25 mouse cellular contexts compared by ENCODE assay signal in genomic region chr1:170972494-170972893, GRCm38 (mm10). TPM values are rescaled to one million over a fixed set of nuclear protein-coding genes. Genes with fewer than 3 reads are reported as not detected.
"Had no signal": no experiment of that assay in that cellular context is flagged by ENCODE, and none has a peak within 500 bp of the region (broad histone marks: within the 10 kb centered on the region; RNA-seq: fewer than 3 reads in every experiment).

No protein-coding gene starts in this region.

- H3K4me1 ChIP-seq: midbrain, embryonic 13.5 days; midbrain, embryonic 15.5 days; neural tube, embryonic 13.5 days; neural tube, embryonic 15.5 days had no signal

- H3K27me3 ChIP-seq: megakaryocyte, embryonic 14.5 days; midbrain, embryonic 13.5 days; midbrain, embryonic 15.5 days; neural tube, embryonic 13.5 days; neural tube, embryonic 15.5 days had no signal

- H3K9ac ChIP-seq: lung, embryonic 14.5 days; midbrain, embryonic 13.5 days; midbrain, embryonic 15.5 days; neural tube, embryonic 13.5 days; neural tube, embryonic 15.5 days had no signal

- H3K9me3 ChIP-seq: midbrain, embryonic 13.5 days; midbrain, embryonic 15.5 days; neural tube, embryonic 13.5 days; neural tube, embryonic 15.5 days had no signal

- DNase-seq: lung, adult 18-20 months; lung, embryonic 14.5 days; lung, postnatal 10 days; lung, postnatal 4 days; retina, postnatal 1 day; right cerebral cortex, adult 18-20 months; right cerebral cortex, postnatal 25 days; right cerebral cortex, postnatal 4 days; spleen, adult 18-20 months; thymus, adult 18-20 months; thymus, postnatal 14 days; thymus, postnatal 36 days had no signal

- H3K4me3 ChIP-seq: midbrain, embryonic 13.5 days; midbrain, embryonic 15.5 days; neural tube, embryonic 13.5 days; neural tube, embryonic 15.5 days had no signal

- H3K36me3 ChIP-seq: midbrain, embryonic 13.5 days; midbrain, embryonic 15.5 days; neural tube, embryonic 13.5 days; neural tube, embryonic 15.5 days had no signal

- H3K27ac ChIP-seq: midbrain, embryonic 13.5 days; midbrain, embryonic 15.5 days; neural tube, embryonic 13.5 days; neural tube, embryonic 15.5 days had no signal

RNA-seq across cellular contexts. Expression of gene Fcgr2b, which starts 3.9 kb away (rescaled TPM):
- polyA plus RNA-seq: midbrain, embryonic 11.5 days; neural tube, embryonic 11.5 days had no signal

RNA-seq across cellular contexts. Expression of gene Fcrla, which starts 45.1 kb away (rescaled TPM):
- total RNA-seq: megakaryocyte progenitor cell, adult 5-6 weeks; midbrain, postnatal 0 days had no signal
- polyA plus RNA-seq: lung, embryonic 14.5 days; lung, embryonic 16.5 days; midbrain, embryonic 11.5 days; midbrain, embryonic 13.5 days; midbrain, embryonic 15.5 days; midbrain, postnatal 0 days; neural tube, embryonic 11.5 days; neural tube, embryonic 13.5 days; neural tube, embryonic 15.5 days; stomach, embryonic 14.5 days had no signal

RNA-seq across cellular contexts. Expression of gene Fcgr4, which starts 46.2 kb away (rescaled TPM):
- total RNA-seq: midbrain, postnatal 0 days had no signal
- polyA plus RNA-seq: midbrain, embryonic 13.5 days; neural tube, embryonic 13.5 days had no signal

RNA-seq across cellular contexts. Expression of gene Fcrlb, which starts 59.8 kb away (rescaled TPM):
- total RNA-seq: megakaryocyte progenitor cell, adult 5-6 weeks; monocyte, adult 5-6 weeks had no signal
- polyA plus RNA-seq: lung, embryonic 14.5 days; lung, embryonic 16.5 days; midbrain, embryonic 11.5 days; stomach, embryonic 14.5 days; stomach, embryonic 16.5 days had no signal
